Mouse (Mus musculus) T-helper 2 cell (primary cell): ENCODE data around the gene Antxr2.

Experiments used
- in situ Hi-C: fragments of 300-600 bp; cut with MboI, MseI; formaldehyde crosslinking; loops from one replicate; pipeline ENCODE4 v1.15.1; 2025; ENCODE audit warnings: high pct_unique_total_duplicates

Antxr2 gene

DNA sequence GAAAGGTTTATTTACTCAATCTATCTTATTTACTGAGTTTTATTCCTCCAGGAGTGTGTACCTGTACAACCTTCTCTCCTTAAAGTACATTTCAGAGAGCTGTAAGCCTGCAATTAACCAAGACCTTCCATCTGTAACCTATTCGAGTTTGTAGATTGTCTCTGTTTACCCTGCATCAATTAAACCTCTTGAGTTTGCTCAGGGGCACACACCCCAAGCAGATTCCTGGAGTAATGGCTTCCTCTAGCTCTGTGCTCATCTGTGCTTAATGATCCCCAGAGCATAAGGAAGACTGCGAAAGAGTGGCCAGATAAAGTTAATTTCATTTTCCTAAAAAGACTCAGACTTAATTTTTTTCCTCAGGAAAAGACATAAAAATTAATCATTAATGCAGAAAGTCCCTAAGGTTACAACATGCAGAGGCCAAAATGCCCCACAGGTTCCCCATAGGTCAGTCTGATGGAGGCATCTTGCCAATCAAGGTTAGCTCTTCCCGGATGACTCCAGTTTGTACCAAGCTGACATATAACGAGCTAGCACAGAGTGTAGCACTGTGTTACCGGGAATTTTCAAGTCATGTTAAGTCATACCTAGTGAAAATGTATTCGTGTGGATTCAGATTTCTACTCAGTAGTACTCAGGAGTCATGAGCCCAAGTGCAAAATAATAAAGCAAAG is 34.2 kb downstream of the Antxr2 start:
- in situ Hi-C loops: loop anchor here (5.0 kb wide), 1 partner anchor 59 kb away; no protein-coding TSS in a partner anchor

DNA sequence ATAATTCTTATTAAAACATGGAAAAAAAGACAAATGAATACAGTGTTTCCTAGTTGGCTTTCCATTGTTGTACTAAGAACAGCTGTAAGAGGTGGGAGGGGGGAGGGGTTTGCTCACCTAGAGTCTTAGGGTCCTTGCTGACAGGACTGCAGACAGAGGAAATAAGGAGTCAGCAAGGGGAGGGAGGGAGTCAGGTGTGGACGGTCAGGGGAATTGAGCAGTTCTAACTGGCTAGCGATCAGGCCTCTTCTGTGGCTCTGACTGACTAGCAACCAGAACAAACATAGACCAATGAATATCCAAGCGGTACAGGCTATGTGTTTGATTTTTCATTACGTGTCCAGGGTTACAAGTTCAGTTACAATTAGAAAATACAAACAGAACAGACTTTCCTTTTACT is 35.0 kb downstream of the Antxr2 start:
- in situ Hi-C loops: loop anchor here (5.0 kb wide), 1 partner anchor 59 kb away; no protein-coding TSS in a partner anchor

DNA sequence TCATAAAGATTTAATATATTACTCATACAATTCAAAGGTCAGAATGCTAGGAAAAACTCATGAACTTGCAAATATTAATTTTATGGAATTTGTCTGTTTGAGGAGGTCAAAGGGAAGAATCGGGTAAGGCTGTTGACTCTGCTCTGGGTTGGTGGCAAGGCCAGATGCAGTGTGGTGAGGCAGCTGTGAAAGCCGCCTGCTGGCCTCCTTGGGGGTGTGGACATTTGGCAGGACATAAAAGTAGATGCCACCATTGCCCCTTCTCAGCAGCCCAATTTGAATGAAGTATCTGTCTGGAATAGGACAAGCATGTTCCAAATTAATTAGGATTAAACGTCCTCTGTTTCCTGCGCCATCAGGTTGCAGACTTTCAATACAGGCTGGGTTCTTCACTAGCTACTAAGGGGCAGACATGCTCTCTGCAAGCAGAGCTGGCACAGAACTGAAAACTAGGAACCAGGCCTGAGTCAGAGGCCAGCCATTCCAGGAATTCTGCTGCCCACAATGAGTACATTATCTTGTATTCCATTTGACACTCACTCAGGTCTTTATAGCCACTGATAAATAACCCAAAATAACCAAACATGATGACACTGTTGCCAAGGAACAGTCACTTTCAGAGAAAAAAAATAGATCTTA is 44.1 kb downstream of the Antxr2 start:
- in situ Hi-C loops: no loop called here

DNA sequence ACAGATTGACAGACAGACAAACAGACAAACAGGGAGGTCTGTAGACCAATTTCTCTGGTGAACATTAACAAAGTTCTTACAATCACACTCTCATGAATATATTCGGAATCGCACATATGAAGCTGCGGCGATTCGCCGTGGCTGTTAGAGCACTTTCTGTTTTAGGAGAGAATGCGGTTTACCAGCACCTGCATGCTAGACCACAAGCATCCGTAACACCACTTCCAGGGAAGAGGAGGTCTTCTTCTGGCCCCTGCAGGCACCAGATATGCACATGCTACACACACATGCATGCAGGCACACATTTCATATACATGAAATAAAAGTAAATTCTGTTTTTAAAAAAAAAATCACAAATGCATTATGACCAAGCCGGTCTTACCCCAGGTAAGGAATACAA is 47.5 kb downstream of the Antxr2 start:
- in situ Hi-C loops: no loop called here

DNA sequence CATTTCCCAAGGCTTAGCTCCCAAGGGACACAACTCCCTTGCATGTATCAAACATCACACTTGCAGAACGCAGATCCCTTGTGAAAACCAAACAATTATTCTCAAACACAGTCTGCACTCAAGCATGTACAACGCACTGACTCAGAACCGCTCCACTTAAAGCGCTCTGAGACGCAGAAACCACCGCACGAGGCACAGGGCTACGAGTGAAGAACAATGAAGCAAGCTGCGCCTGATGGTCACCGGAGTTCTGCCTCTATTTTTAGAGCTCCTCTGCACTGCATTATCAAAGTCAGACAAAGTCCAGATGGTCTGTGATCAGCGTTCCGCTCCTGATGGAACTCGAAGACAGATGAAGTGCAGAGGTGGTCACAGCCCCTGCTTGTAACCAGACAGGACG is 50.4 kb downstream of the Antxr2 start:
- in situ Hi-C loops: no loop called here

DNA sequence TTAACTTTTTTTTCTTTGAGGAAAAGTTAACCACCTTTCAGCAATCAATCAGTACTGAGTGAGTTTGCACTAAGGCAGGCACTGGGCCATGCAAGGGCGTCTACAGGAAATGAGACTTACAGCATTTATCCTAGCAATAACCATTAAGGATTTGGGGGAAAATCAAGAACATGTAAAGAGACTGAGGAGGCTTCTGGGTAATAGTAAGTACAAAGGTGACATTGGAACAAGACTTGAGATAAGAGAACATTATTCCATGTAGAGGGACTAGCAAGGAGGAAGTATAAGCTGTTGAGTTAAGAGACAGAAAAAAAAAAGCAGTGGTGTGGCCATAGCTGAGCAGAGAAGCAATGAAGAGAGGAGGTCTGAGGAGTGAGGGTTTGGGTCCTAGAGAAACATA is 57.5 kb downstream of the Antxr2 start:
- in situ Hi-C loops: no loop called here

DNA sequence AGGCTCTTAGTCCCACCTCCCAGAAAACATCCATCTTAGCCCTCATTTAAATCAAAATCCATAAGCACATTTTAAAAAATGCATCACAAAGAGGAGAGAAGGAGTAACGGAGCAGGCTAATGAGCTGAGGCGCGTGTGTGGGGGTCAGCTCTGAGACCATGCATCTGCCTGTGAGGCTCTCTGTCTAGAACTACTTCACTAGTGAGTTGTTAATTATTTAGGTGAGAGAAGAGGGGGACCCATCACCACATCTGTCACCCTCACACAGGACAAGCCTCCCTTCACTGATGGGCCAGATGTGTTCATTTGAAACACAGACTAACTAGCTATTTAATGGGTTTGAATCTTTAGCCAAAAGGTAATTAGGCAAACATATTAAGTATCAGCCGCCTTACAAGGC is 58.8 kb downstream of the Antxr2 start:
- in situ Hi-C loops: no loop called here

DNA sequence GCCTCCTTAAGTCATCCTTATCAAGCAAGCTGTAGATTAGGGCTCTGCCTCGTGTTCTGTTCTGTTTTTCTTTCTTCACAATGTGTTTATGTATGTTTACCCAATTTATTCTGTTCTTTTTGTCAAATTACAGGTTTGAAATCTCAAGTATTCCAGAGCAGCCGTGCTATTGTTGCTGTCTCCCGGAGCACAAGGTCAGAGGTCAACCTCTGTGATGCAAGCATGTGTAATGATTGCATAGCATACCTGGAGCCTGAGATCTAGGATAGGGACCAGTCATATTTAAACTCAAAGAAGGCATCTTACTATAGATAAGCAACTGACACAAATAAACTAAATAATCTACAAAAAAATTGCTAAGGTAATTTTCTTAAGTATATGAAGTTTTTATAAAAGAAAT is 59.6 kb downstream of the Antxr2 start:
- in situ Hi-C loops: no loop called here

DNA sequence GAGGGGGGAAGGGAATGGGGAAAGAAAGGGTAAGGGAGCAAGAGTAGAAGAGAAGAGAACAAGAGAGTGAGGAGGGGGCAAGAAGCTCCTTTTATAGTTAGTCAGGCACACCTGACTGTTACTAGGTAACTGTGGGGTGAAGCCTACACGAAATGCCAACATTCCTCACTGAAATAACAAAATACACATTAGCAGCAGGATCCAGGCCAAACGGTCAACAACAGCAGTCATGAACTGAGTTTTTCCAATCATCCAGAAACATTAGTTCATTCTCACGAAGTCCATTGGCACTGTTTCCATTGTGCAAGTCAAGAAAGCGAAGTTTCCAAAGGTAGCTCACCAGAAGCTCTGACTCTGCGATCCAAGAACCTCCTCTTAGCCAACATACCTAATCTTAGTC is 63.8 kb downstream of the Antxr2 start:
- in situ Hi-C loops: no loop called here

DNA sequence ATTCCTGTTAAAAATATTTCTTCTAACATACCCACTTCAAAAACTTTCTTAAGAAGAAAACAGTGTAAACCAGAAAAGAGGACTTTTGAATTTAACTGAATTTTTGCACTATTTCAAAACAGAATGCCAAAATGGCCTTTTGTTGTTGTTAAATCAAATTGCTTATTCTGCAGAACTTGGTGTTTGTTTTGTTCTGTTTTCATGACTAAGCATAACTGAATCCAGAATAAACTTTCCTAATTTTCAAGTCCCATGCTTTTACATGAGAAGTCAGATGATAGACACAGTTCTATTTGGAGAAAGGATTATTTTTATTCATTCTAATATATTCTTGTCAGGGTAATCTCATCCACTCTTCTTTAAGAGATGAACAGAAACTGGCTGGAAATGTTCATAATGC is 64.7 kb downstream of the Antxr2 start:
- in situ Hi-C loops: no loop called here

DNA sequence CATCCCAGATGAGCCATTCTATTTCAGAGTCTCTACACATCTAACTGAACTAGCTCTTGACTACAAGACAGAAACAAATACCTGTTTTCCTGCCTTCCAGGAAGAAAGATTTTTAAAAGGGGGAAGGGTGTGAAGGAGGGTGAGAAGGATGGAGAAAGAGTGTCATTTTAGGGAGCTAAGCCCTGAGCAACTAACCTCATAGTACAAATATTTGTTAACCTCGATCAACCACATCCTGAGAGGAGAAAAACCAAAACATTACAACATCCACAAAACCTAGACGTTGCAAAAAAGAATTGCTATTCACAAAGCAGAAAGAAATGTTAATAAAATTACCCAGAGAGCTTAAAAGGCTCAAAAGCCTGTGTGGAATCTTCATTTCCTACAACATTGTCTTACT is 66.4 kb downstream of the Antxr2 start:
- in situ Hi-C loops: no loop called here

DNA sequence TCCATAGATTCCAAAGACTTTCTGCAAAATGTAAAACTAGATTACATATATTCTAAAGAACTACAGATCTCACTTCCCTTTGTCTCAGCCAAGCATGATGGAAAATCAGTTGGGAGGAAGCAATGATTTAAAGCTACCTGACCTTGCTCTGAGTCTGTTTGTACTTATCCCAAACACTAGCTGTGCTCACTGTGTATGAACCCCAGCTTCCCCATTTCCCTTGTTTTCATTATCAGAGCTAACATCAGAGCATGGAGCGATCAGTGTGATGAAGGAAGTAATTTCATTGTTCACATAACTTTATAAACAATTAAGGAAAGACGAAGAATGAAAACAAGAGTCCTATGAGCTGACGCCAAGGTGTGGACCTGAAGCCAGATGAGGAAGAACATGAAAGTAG is 68.3 kb downstream of the Antxr2 start:
- in situ Hi-C loops: no loop called here

DNA sequence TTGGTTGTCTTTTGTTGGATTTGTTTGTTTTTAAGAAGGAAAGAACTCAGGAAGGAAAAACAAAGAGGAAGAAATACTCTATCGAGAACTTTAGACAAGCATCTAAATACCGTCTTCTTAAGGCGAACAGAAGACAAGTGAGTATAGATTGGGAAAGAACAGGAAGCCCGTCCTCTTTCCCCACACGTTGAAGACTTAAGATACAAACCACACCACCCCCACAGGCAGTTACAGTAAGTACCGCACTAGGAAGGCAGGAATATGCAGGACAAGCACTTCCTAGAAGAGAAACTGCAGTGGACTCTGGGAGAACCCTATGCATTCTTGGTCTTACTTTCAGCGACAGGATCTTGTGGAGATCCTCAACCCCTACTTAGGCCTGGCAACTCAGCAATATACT is 69.1 kb downstream of the Antxr2 start:
- in situ Hi-C loops: no loop called here

DNA sequence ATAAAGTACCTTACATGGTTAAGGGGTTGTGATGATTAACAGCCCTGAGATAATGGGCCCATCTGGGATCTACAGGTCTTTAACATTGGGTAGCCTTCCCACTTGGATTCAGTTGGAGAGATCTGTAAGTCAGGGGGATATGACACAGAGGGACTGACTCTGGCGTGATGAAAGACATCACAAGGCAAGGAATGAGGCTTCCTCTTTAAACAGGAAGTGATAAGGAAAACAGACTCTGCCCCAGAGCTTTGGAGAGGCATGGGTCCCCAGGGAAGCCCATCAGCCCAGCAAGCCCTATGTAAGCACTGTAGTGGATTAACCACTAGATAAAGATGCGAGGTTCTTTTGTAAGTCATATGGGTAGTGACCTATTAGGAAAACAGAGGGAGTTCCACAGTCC is 71.2 kb downstream of the Antxr2 start:
- in situ Hi-C loops: no loop called here

DNA sequence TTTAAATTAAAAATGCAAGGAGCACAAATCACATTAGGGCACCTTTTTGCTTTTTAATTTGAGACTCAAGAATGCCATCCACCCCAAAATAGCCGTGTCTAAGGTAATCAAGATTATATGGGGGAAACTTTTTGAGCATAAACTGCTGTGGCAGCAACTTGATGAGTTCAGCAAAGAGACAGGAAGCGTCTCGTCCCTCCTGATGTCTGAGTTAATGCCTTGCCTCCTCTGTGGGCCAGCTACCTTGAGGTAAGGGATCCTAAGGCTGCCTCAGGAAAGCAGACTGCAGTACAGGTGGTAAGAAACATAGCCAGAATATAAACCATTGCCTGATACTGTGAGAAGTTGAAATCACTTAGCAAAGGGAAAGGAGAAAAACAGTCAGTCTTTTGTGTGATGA is 71.8 kb downstream of the Antxr2 start:
- in situ Hi-C loops: no loop called here

DNA sequence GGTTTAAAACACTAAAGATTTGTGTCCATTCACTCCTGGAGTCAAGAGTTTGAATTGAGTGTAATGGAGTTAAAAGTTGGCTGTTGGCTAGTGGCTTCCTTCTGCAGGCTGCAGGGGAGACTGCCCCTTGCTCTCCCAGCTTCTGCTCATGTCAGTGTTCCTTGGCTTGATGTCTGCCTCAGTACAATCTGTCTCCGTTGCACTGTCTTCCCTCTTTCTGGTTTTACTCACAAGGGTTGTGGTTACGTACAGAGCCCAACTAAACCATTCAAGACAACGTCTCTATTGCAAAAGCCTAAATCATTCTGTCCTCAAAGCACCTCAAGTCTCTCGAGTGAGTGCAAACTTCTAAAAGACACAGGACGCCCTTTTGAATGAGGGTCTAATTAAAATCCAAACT is 73.3 kb downstream of the Antxr2 start:
- in situ Hi-C loops: no loop called here

DNA sequence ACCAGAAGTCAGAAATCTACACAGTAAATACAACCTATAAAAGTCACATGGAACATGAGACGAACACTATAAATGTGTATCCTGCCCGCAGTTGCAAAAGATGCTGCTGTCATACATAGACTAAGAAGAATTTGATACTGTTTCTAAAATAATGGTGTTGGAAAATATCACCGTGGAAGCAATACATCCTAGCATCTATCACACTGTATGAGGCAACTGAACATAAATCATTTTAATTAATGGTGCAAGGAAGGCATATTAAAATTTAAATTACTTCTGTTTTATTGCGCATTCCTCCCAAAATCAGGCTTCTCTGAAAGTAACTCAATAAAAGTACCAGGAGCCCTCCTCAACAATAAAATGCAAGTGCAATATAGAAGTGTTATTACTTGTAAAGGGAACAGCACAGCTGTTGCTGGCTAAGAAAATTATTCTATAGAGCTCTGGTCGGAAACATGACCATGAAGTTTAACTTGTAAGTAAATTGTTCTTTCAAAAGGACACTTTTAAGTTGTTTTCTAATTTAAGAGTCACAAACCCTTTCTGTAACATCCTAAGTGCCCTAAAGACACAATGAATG is 76.6 kb downstream of the Antxr2 start:
- in situ Hi-C loops: no loop called here

DNA sequence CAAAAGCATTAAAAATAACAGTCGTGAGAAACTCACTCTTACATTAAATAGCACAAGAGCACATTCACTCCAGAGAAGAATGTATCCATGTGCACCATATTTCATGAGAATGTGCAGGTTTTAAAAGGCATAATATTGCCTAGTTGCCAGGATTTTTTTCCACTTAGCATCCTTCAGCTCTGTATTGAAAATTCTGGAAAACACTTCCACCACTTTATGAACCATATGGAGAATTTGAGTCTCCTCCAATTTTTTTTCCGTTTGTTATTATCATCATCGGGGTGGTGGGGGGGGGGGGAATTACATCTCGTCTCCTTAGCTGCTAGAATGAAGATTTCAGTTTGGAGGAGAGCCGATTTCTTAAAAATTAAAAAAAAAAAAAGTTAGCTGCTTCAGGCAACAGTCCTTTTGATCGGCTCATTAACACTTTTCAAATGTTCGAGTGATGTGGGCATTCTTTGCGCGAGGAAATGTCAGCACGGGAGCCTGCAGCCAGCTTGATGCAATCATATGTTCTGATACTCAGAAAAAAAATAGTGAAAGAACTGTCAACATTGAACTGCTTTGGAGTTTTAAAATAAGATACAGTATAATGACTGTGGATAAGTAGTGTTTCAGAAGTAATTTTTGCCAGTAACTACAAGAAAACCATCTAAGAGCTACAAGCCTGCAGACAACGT is 77.5 kb downstream of the Antxr2 start:
- in situ Hi-C loops: no loop called here

DNA sequence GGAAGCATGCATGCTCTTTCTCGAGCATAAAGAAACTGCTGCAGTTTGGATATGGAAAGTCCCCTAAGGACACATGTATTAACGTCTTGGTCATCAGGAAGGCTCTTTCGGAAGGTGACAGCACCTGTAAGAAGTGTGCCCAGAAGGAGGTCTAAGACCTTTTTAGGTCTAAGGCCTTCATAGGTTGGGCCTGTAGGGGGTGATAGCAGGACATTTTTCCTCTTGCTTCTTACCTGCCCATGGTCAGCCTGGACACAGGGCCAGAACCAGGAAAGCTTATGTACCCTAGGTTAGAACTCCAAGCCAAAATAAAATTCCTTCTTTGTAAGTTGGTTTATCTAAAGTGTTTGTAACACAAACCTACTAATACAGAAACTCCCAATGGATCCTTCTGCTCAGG is 83.6 kb downstream of the Antxr2 start:
- in situ Hi-C loops: no loop called here

DNA sequence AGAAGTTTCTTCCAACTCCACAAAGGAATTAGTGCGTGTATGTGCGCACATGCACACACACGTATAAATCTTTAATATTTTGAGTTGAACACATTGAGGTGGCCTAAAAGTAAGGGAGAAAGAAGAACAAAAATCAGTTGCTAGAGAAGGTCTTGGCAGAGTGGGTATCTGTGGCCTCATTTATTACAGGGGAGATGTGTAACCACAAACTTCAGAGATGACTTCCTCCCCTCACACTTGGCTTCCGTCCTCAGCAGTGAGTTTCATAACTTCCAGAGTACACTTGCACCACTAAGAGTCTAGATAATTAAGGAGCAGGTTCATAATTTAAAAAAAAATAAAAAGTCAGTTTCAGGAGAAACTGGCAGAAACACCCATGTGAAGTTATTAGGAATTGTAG is 84.6 kb downstream of the Antxr2 start:
- in situ Hi-C loops: no loop called here

DNA sequence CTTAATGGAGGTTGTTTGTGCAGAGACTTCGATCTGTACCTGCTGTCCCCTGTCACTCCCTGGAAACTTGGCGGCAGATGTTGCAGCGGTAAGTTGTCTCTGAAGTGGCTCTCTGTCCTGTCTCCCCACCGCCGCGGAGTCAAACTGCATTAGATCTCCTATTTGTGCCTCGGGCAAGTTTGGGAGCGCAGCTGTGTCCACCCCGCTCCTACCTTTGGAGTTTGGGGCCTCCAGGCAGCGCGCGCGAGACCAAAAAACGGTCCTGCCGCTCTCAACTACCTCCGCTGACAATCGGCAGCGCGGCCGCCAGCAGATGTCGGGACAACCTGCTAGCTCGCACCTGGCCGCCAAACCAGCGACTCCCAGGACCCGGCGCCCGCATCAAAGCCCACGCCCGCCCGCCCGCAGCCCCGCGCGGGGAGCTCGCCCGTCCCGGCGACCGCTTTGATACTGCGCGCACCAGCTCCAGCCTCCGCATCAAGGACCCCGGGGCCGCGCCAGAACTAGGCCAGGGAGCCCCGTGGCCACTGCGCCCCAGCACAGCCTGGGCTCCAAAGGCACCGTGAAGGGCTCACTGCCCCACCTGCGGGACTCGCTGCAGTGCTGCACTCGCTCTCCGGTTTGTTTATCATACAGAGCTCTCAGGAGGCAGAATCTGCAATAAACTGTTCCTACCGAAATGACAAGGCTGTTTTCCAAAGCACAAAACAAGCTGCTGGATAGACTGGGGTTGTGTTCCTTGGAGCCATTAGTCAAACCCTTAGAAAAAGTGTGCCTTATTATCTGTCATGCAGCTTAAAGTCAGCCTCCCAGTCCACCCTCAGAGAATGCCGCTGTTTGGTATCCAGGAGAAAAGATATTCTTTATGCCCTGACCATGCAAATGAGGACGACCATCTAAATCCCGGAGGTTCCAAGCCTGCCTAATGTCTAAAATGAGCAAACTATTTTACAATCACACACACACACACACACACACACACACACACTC is 95.4 kb downstream of the Antxr2 start:
- in situ Hi-C loops: loop anchor here (5.0 kb wide), 1 partner anchor 62 kb away; no protein-coding TSS in a partner anchor
